Mouse (Mus musculus): ENCODE data around the gene Zfp39.
"Not testable (repeated sequence)": the region's sequence is repeated elsewhere in the genome, so short reads cannot be mapped to it uniquely, and the experiment has no call there.

Zfp39 gene

DNA sequence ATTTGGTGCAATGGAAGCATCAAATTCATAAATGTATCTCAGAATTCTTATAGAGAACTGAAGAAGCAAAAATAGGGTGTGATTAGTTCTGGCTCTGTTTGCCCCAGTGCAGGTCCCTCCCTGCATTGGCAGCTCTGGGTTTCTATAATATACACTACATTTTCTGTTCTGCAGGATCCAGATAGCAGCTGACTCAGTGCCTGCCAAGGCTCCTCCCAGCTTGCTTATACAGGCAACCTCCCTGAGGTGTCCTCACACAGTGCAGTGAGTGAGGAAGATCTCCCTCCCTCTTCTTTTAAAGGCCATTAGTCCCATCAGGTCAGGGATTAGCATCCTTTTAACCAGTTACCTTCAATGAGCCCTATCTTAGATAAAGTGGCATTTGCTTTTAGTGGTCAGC is 2.9 kb downstream of the Zfp39 start:
- POLR2A ChIA-PET, result no interaction called here
- CTCF ChIA-PET, result interaction anchor here in 1 of 4 experiments (0.6 kb wide), 1 partner anchor 81 kb away, joined by 3 read pairs; no protein-coding TSS in a partner anchor

DNA sequence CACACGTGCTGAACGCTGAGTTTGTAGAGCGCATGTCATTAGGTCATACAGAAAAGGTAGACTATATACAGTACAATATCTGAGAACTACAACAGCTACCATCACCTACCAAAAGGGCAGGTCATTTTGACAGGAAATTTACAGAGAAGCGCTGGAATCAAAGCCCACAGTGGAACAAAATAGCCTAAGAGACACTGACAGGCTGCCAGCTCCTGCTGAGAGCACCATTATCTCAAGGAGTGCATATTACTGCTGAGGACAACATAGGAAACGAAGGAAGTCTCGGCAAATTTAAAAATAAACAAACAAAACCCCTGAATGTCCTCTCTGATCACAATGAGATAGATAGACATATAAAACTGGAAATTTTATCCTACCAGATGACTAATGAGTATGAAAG is 6.5 kb downstream of the Zfp39 start:
- POLR2A ChIA-PET, result no interaction called here
- CTCF ChIA-PET, result no interaction called here

DNA sequence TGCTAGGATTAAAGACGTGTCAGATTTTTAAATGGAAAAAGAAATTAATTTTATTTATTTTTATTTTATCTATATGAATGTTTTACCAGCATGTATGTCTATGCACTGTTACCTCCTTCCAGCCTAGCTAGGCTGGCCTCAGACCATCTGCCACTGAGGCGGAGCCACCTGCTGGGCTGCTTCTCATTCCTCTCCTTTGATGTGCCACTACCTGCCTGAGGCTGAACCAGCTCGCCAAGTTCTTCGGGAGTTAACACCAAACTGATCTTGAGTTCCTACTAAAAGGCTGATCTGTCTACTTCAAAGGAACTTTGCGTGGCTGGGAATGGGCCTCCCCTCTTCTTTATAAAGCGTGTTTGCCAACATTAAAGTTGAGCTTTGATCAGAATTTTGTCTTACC is 9.6 kb downstream of the Zfp39 start:
- POLR2A ChIA-PET, result interaction anchor here in 3 of 4 experiments (0.6 to 1.2 kb wide), 4 partner anchors 10 to 204 kb away, joined by 3 to 8 read pairs (median 6); partner anchors contain the start of gene Zfp39 (in 2 of the 3)
- CTCF ChIA-PET, result no interaction called here

- POLR2A ChIA-PET, result interaction anchor here in 1 of 4 experiments (3.1 kb wide), 1 partner anchor 14 kb away, joined by 12 read pairs; the partner anchor contains the start of gene Zfp39
- CTCF ChIA-PET, result no interaction called here
Measured at GRCm38 (mm10) chr11:58890511-58890910, 13.5 kb downstream of the Zfp39 start.

- CTCF ChIA-PET, result no interaction called here
Measured at GRCm38 (mm10) chr11:58883756-58884155, 20.3 kb downstream of the Zfp39 start.

DNA sequence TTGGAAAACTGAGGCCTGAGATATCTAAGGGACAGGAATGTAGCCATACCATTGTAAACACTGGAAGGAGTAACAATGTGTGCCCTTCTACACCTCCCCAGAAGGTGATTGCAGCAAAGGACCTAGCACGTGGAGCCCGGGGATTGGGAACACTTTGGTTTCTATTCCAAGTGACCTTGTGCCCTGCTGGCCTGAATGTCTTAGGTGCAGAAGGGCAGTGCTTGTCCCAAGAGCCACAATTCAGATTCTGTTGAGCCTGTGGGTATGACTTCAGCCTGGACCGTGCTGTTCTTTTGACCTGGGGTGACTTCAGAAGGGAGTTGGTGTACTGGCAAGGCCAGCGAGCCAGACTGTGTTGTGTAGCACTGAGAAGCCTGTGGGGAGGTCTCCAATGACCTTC is 33.1 kb downstream of the Zfp39 start:
- CTCF ChIA-PET, result no interaction called here
- POLR2A ChIA-PET, result no interaction called here

More at GRCm38 (mm10) chr11:58883756-58884155, 20.3 kb downstream of the Zfp39 start:
- POLR2A ChIA-PET, result interaction anchor here in 1 of 4 experiments (2.0 kb wide), 1 partner anchor 9 kb away, joined by 4 read pairs; no protein-coding TSS in a partner anchor

- CTCF ChIA-PET, result interaction anchor here in 1 of 4 experiments (0.6 kb wide), 1 partner anchor 755 kb away, joined by 5 read pairs; no protein-coding TSS in a partner anchor
- POLR2A ChIA-PET, result interaction anchor here in 3 of 4 experiments (1.0 to 1.3 kb wide), 6 partner anchors 11 to 87 kb away, joined by 3 to 4 read pairs (median 3); partner anchors contain the start of genes Gm12258 (in 1 of the 3), Hist3h2a (in 1 of the 3), Trim17 (in 1 of the 3) and Zfp39 (in 1 of the 3)
Measured at GRCm38 (mm10) chr11:58867954-58868330, 36.1 kb downstream of the Zfp39 start.

DNA sequence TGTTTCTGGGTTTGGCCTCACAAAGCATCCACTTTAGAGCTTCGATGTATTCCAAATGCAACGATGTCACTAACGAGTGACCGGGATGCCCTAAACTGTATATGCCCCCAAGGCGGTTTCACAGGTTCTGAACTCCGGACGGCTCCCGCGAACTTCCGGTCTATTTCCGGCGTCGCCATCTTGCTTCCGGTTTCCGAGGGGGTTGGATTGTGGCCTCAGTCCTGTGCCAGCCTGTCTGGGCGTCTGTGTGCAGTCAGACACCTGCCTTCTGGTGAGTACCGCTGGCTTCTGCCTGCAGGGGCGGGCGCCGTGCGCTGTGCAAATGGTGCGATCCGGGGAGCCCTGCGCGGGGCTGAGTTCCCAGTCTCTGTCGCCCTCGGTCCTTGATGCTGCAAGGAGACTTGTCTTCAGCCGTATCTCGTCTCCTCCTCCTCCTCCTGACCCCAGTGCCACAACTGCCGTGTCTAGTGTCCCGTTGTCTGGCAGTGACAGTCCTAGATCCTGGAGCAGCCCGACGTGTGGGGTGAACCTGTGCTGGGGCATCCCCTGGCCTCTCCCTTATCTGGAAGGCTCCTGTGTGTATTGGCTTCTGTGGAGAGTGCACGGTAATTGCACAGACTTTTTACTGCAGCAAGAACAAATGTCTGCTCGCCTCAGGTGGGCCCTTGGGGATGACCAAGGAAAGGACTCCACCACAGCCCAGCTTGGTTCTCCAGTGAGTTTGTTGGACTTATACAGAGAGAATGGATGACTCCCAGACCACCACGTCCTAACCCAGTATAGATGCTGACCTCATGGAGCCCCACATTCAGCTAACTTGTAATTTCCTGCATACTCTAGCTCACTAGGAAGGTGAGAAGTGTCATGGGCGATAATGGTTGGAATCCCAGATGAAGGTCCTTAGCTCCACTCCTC is 36.7 kb downstream of the Zfp39 start, which contains the start of gene 2810021J22Rik:
Gene 2810021J22Rik, plus strand, starts transcription at position 178 of the 915 bp plus-strand sequence.
- POLR2A ChIA-PET, result interaction anchor here in 3 of 4 experiments (0.6 to 1.3 kb wide), 8 partner anchors 12 to 87 kb away, joined by 3 to 4 read pairs (median 3); partner anchors contain the start of genes Gm12258 (in 1 of the 3), Hist3h2a (in 1 of the 3), Trim17 (in 1 of the 3) and Zfp39 (in 1 of the 3)
- CTCF ChIA-PET, result interaction anchor here in 3 of 4 experiments (0.6 to 1.2 kb wide), 4 partner anchors 50 to 756 kb away, joined by 3 to 5 read pairs (median 3); no protein-coding TSS in a partner anchor

GRCm38 (mm10) chr11:58860744-58861143 is 43.3 kb downstream of the Zfp39 start:
- POLR2A ChIA-PET, result no interaction called here

DNA sequence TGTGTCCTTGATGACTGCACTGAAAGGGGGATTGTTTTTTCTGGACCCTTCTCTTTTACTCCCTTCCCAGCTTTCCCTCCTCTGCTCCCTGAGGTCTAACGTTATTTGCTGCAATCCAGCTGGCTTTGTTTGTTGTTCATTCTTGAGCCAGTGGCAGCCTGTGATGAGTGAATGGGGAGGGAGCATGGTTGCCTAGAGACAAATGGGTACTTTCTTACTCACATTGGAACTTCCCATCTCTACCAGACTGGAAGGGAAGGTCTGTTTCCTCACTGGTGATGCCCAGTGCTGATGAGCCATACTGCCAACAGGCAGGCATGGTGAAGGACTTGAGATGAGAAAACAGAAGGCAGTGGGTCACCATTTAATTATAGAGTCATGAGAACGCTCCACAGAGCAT is 54.3 kb downstream of the Zfp39 start:
- CTCF ChIA-PET, result no interaction called here
- POLR2A ChIA-PET, result no interaction called here

More at GRCm38 (mm10) chr11:58860744-58861143, 43.3 kb downstream of the Zfp39 start:
- CTCF ChIA-PET, result no interaction called here

- POLR2A ChIA-PET, result interaction anchor here in 3 of 4 experiments (0.7 to 1.6 kb wide), 8 partner anchors 9 to 339 kb away, joined by 3 to 6 read pairs (median 3); partner anchors contain the start of genes Hist3h2a (in 1 of the 3), Trim17 (in 1 of the 3) and Zfp39 (in 1 of the 3)
- CTCF ChIA-PET, result interaction anchor here in 2 of 4 experiments (0.5 to 1.1 kb wide), 3 partner anchors 57 to 702 kb away, joined by 3 to 4 read pairs (median 3); no protein-coding TSS in a partner anchor
Measured at GRCm38 (mm10) chr11:58847636-58848035, 56.4 kb downstream of the Zfp39 start.

- CTCF ChIA-PET, result interaction anchor here in 1 of 4 experiments (1.0 to 1.1 kb wide), 2 partner anchors 58 to 68 kb away, joined by 3 read pairs; no protein-coding TSS in a partner anchor
- POLR2A ChIA-PET, result interaction anchor here in 3 of 4 experiments (0.7 to 1.6 kb wide), 5 partner anchors 21 to 338 kb away, joined by 3 to 6 read pairs (median 4); partner anchors contain the start of genes Hist3h2a (in 1 of the 3), Trim17 (in 1 of the 3) and Zfp39 (in 1 of the 3)
Measured at GRCm38 (mm10) chr11:58846919-58847461, 57.0 kb downstream of the Zfp39 start, which contains the start of gene Gm12258. TSS of gene Gm12258 (plus strand) at chr11:58847158.

DNA sequence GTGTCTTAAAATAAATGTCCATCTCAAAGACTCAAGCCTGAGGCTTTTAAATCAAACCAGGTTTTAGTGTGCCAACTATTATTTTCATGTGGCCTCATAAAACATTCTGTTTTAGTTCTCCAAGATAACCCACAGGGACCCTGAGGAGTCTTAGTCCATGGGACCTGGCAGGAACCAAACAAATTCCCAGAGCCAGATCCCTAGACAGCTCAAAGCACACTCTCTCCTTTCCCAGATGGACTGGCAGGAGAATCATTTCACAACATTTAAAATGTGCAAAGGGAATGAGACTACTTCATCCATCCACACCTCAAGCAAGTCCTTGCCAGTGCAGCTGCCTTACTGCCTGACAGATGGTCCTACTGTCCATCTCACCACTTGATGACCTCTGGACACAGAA is 65.1 kb downstream of the Zfp39 start, which contains the start of gene Olfr311:
Gene Olfr311, plus strand, starts transcription at position 301 of the 400 bp plus-strand sequence.
- POLR2A ChIA-PET, result not testable (repeated sequence)
- CTCF ChIA-PET, result interaction anchor here in 1 of 4 experiments (0.5 kb wide), 1 partner anchor 52 kb away, joined by 3 read pairs; no protein-coding TSS in a partner anchor

All from embryonic stem cell, embryonic (primary cell).